Mouse (Mus musculus) adrenal gland, postnatal 4 days (tissue): Measurements from ENCODE around the gene Vamp5. TPM values are rescaled to one million over a fixed set of nuclear protein-coding genes. Genes with fewer than 3 reads are reported as not detected.

ENCODE experiments used
- DNase-seq, 2 experiments: peaks; one replicate each; pipeline ENCODE4 v3.0.0; 2021 to 2022; ENCODE audit warnings: low spot score in 2 of 2, mixed read lengths in 2 of 2
- total RNA-seq, 2 experiments: library from RNA; stranded (reverse); gene quantifications; 2 replicates each; pipeline ENCODE4 v1.2.3; 2021

Gene Vamp5
- total RNA-seq, 2 experiments from 2014 or later = 33.0 to 40.5 TPM

DNA sequence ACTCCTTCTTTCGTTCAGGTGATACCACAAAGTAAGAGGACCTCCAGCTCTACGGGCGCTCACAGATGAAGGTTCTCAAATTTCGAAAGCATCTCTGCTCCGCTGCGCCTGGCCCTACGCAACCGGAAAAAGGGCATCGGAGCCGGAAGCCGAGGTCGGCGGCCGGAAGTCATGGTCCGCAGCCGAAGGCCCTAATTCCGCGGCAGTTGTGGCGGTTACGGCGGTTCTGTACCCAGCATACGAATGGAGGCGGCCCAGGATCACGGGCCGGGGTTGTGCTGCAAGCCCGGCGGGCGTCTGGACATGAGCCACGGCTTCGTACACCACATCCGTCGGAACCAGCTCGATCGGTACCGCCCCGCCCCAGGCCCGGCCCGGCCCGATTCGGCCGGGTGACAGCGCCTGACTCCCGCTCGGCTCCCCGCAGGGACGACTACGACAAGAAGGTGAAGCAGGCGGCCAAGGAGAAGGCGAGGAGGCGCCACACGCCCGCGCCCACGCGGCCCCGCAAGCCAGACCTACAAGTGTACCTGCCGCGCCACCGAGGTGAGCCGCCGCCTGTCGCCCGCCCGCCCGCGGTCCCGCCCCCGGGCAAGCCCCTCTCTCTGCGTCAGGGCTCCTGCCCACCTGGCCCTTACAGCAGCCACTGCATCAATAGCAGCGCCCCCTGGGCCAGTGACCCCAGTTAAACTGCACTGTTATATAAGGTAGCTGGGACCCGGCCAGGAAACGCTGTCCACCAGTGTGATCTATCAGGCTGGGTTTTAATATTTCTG lies 32.9 kb downstream of the Vamp5 start, which contains the start of gene 0610030E20Rik:
0610030E20Rik (plus strand) TSS at position 152 of the 776 bp plus-strand sequence.
- DNase-seq = peak; percentile 56 to 57

DNA sequence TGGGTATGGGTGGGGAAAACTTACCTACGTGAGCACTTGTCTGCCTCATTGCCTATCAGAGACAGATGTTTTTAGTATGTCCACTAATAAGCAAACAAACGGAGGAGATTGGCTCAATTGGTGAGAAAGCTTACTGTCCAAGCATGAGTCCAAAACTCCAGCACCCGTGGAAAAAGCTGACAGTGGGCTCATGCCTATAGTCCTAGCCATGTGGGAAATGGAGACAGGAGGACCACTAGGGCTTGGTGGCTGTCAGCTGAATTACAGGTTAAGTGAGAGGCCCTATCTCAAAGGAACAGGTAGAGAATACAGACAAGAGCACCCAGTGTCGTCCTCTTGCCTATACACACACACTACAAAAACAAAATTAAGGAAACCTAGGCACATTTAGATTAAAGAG lies 34.0 kb downstream of the Vamp5 start:
- no peak for DNase-seq

DNA sequence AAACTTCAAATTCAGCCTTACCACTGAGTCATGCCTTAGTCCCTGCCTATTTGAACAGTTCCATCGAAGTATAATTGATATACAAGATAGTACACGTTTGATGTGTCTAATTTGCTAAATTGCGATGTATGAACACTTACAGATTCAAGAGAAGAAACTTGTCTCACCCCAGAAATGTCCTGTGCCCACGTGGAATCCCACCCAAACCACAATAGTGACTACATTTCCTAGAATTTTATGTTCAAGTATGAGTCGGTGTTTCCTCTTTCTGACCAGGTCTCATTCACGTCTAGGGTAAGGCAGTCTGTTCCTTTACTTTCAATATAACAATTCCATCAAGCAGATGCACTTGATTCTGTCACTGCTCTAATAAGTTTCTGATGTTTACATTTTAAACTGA lies 34.6 kb downstream of the Vamp5 start:
- no peak for DNase-seq

DNA sequence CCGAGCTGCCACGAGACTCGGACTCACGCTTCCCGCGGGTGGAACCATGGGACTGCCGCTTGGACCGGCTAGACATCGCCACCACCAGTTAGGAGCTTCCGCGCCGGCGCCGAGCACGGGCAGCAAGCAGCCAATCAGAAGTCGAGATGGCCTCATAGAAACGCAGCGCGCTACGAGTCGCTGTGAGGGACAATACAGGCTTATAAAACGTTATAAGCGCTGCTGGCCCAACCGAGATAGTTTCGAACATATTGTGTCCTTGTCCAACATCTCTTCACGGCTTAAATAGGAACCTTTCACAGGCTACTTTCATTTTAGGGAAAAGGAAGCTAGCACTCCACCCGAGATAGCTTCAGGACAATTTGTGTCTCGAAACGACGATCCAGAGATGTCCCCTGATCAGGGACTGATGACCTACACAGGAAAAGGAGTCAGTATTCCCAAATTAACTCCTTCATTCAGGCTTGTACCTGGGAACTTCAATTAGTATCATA lies 35.1 kb downstream of the Vamp5 start, which contains the start of gene Usp39:
Usp39 (minus strand) TSS at position 111 of the 494 bp plus-strand sequence.
- peak; percentile 70 to 82 for DNase-seq

DNA sequence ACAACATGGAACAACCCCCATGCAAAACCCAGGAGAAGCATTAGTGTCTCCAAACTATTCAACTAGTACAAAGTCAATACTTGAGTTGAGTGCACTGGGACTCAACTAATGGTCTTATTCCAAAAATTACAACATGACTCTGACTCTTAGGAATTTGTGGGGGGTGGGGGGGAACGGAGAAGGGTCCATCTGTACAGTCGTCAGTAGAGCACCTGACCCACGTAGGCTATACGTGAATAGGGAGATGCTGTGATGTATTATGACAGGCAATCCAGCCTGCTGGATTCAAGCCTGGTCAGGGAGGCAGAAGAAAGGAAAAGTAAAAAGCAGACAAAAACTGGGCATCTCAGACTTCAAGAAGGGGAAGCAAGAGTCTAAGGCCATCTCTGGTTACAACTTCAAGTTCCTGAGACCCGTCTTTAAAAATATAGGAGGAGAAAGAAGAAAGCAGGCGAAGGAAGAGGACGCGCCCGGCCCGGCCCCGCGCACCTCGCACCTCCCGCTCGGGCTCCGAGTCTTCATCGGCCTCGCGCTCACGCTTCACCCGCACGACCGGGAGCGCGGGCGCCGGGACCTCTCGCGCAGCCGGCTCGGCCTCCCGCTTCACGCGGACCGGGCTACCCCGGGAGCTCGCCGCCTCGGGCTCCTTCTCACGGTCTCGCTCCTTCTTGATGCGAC lies 35.7 kb downstream of the Vamp5 start:
- no peak for DNase-seq

DNA sequence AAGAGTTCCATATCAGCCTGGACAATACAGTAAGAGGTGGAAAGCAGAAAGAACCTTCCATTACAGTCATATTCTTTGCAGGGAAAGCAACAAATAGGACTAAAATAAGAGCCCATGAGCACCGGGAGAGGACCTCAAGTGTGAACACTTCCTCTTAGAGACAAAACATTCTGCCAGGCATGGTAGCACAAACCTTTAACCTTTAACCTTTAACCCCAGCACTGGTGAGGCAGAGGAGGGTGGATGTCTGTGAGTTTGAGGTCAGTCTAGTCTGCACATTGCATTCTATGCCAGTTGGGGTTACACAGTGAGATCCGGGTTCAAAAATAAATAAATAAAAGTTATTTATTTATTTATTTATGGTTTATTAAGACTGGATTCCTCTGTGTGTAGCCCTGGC lies 39.8 kb downstream of the Vamp5 start:
- DNase-seq = no peak

DNA sequence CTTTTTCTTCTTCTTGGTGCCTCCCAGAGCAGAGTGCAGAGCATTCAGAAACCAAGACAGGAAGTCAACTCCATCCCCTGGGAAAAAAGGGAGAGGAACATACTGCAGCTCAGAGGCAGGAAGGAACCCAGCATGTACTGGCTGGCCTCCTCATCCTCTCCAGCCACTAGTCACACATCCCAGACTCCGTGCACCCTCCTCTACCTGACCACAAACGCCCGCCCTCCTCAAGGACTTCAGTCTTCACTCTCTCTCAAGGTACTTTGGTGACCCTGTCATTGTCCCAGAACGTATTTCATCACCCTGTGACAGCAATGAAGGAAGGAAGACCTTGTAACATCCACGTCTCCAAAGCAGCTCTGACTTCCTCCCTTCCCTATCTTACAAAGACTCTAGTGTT lies 47.2 kb downstream of the Vamp5 start:
- DNase-seq = no peak

DNA sequence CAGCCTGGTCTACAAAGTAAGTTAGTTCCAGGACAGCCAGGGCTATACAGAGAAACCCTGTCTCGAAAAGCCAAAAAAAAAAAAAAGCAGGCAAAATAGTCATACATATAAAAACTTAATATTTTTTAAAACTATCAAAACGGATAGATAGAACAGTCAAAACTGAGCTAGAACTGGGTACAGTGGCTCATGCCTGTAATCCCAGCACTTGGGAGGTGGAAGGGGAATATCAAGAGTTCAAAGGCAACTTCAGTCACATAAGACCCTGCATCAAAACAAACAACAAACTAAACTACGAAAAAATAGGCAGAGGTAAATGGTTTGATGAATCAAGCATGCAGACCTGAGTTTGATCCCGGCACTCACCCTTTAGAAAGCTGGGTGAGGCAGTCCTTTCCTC lies 50.1 kb downstream of the Vamp5 start:
- DNase-seq = no peak

DNA sequence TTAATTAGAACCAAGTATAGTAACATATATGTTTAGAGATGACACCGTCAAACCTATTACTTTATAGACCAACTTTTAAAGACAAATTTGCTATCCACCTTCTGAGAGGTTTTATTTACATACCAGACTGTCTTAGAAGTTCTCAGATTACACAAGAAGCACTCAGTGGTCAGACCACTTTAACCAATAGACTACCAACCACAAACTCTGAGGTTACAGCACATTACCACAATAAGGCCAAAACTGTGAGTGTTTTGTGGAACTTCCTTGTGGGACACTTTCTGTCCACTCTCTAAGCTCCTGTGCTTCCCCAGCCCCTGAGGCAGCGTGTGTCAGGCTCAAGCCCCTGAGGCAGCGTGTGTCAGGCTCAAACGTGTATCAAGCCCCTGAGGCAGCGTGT lies 51.2 kb downstream of the Vamp5 start:
- DNase-seq = no peak

DNA sequence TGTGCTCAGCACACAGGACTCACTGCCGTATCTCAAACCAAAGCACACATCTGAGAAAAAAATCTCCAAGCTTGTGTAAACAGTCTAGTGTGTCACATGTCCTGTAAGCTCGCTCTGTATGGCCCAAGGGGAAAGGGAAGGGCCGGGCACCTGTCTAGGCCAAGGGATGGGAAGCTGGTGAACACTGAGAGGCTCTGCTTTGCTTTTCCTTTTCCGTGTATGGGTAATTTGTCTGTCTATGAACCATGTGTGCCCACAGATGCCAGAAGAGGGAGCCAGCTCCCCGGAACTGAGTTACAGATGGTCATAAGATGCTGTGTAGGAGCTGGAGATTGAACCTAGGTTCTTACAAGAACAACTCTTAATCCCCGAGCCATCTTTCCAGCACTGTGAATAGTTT lies 54.0 kb downstream of the Vamp5 start:
- no peak for DNase-seq

DNA sequence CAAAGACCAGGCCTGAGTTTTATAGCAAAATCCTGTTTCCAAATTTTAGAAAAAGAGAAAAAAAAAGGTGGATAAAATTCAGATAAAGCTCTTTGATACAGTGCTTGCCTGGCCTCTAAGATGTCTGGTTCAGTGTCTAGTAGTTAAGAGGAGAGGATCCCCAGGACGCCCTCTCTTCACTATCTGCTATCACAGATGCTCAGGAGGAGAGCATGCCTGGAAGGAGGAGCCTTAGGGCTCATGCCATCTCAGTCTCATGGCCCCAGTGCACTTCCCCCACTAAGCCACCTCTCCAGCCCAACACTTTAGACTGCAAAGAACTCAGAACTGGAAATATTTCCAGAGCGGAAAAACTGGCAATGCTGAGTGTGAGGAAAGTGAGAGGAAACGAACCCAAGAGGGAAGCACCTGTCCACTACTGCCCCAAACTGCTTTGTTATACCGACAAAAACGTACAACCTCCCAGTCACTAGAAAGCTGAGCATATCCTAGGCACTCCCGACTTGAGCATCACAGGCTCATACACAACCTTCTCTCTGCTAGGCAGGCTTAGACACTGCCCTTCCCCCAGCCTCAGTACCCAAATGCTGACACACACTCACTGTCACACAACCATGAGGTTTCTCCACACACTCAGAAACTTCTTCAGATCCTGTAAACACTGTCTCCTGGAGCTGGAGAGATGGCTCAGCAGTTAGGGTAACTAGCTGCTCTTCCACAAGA lies 56.3 kb downstream of the Vamp5 start:
- no peak for DNase-seq

DNA sequence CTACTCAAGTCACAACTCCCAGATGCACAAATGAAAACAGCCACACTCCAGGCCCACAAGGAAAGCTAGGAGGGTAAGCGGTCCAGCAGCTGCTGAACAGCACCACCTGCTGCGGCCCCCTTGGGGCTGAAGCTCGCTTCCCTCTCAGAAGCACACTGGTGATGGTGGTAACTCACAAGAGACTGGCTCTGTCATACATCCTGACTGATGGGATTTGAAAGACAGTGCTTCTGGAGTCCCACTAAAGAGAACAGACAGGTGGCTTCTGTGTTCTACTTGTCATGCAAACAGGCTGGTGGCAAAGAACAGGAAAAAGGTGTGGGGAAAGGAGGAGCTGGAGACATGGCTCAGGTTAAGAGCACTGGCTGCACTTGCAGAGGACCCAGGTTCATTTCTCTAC lies 57.3 kb downstream of the Vamp5 start:
- DNase-seq = no peak

DNA sequence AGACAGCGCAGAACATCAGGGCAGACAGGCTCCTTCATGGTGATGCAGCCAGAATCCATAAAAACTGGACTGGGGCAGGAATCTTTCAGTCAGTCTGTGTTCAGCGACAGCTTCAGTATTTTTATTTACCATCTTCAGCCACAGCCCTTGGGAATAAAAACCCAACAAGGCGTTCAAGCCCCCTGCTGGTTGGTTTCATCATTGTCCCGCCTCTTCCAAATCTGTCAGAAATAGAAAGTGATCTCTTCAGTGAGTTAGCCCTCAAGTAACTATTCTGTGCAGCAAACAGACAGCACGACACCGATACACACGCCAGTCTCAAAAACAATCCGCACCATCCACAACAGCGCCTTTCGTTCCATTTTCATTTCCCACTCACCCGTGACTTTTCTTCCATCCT lies 61.2 kb downstream of the Vamp5 start:
- DNase-seq = no peak

Other genes starting within 250 kb of the Vamp5 start
- gene Atoh8, start 144.9 kb downstream of the Vamp5 start, total RNA-seq = 1 to 10 TPM; 3.8 to 4.1 TPM
- not detected for gene Sftpb, start 75.9 kb downstream of the Vamp5 start, total RNA-seq
- 10 to 100 TPM; 36.2 to 36.4 TPM for gene Usp39, start 35.3 kb downstream of the Vamp5 start, total RNA-seq
- gene 0610030E20Rik, start 33.2 kb downstream of the Vamp5 start, total RNA-seq = 10 to 100 TPM; 32.5 to 34.3 TPM
- 10 to 100 TPM; 31.4 to 34.1 TPM for gene Tmem150a, start 25.0 kb downstream of the Vamp5 start, total RNA-seq
- 100 to 1,000 TPM; 329 to 344 TPM for gene Rnf181, start 13.5 kb downstream of the Vamp5 start, total RNA-seq
- gene Vamp8, start 10.2 kb upstream of the Vamp5 start, total RNA-seq = 100 to 1,000 TPM; 120 to 136 TPM
- 10 to 100 TPM; 45.5 to 48.9 TPM for gene Ggcx, start 33.8 kb upstream of the Vamp5 start, total RNA-seq
- 100 to 1,000 TPM; 237 to 266 TPM for gene Mat2a, start 59.1 kb upstream of the Vamp5 start, total RNA-seq
- under 1 TPM; 0.76 to 0.78 TPM for gene Sh2d6, start 141.2 kb upstream of the Vamp5 start, total RNA-seq
- gene Capg, start 163.9 kb upstream of the Vamp5 start, total RNA-seq = 10 to 100 TPM; 48.9 to 55.2 TPM
- gene Elmod3, start 217.9 kb upstream of the Vamp5 start, total RNA-seq = 10 to 100 TPM; 14.2 to 16.8 TPM
- gene Retsat, start 218.0 kb upstream of the Vamp5 start, total RNA-seq = 100 to 1,000 TPM; 159 to 166 TPM
- 10 to 100 TPM; 94.9 to 96.7 TPM for gene Tgoln1, start 236.5 kb upstream of the Vamp5 start, total RNA-seq